Mouse (Mus musculus) liver, postnatal 0 days (tissue): ENCODE measurements around the gene Tacc2. TPM values are rescaled to one million over a fixed set of nuclear protein-coding genes. Genes with fewer than 3 reads are reported as not detected.

Experiments used
- ATAC-seq: fragments of 200-750 bp; cut with Nextera tagmentation; 2 replicates; pipeline ENCODE4 v1.8.0; 2017; ENCODE audit warnings: mild to moderate bottlenecking, moderate library complexity
- DNase-seq: peaks from one replicate; pipeline ENCODE4 v3.0.0-alpha.2; 2016
- H3K27ac ChIP-seq: fragments of 300-500 bp; sonication (generic); 2 replicates; pipeline ENCODE4 v1.5.1; 2014; ENCODE audit warnings: antibody characterized with exemption, moderate library complexity, mild to moderate bottlenecking, low read depth
- H3K27me3 ChIP-seq: fragments of 300-500 bp; sonication (generic); 2 replicates; pipeline ENCODE4 v1.6.1; 2014; ENCODE audit warnings: low read length, control low read depth, mixed read lengths; ENCODE audit not compliant: insufficient read depth
- H3K36me3 ChIP-seq: fragments of 300-500 bp; sonication (generic); replicated peaks from 2 replicates; pipeline ENCODE4 v1.6.1; 2014; ENCODE audit warnings: mild to moderate bottlenecking, control low read depth, low read length, moderate library complexity, mixed read lengths; ENCODE audit not compliant: insufficient read depth
- H3K4me1 ChIP-seq: fragments of 300-500 bp; sonication (generic); 2 replicates; pipeline ENCODE4 v1.6.1; 2014; ENCODE audit warnings: antibody characterized with exemption, mild to moderate bottlenecking, control low read depth; ENCODE audit not compliant: insufficient read depth
- H3K4me2 ChIP-seq: fragments of 300-500 bp; sonication (generic); 2 replicates; pipeline ENCODE4 v1.6.1; 2014; ENCODE audit warnings: low read depth, mild to moderate bottlenecking, low read length, moderate library complexity, mixed read lengths
- H3K4me3 ChIP-seq: fragments of 300-500 bp; sonication (generic); 2 replicates; pipeline ENCODE4 v1.5.1; 2014; ENCODE audit warnings: low read depth, low read length
- H3K9ac ChIP-seq: fragments of 300-500 bp; sonication (generic); replicated peaks from 2 replicates; pipeline ENCODE4 v1.6.1; 2014; ENCODE audit warnings: mild to moderate bottlenecking, moderate library complexity
- H3K9me3 ChIP-seq: fragments of 300-500 bp; sonication (generic); 2 replicates; pipeline ENCODE4 v1.6.1; 2016; ENCODE audit warnings: mild to moderate bottlenecking, control low read depth, low read length, mixed read lengths
- CTCF ChIP-seq: sonication (generic); IDR thresholded peaks from 2 replicates; pipeline ENCODE4 v1.5.1; 2016; ENCODE audit warnings: antibody characterized with exemption, low read depth
- EP300 ChIP-seq: IDR thresholded peaks from 2 replicates; pipeline ENCODE4 v1.6.1; 2016; ENCODE audit warnings: antibody characterized with exemption, low read depth, mild to moderate bottlenecking
- WGBS: fragments of 180-500 bp; shearing (Covaris S2); extraction: QIAGEN DNeasy Blood & Tissue Kit; methylation state at CpG from one replicate; pipeline ENCODE4 v1.1.7; 2014; ENCODE audit not compliant: insufficient replicate concordance; 5-methylcytosine and 5-hydroxymethylcytosine counted together
- polyA plus RNA-seq: library from polyadenylated mRNA; unstranded; fragments of >200 nt; fragmentation: Nextera tagmentation; extraction: Ambion mirVana; gene quantifications from 2 replicates; pipeline ENCODE4 v1.2.1, GENCODE M21; 2015

Tacc2 gene
- polyA plus RNA-seq, 1 experiment from 2014 or later: 3.5 TPM

GRCm38 (mm10) chr7:130754790-130755189, 177.6 kb downstream of the Tacc2 start:
- Histone ChIP-seq H3K27ac (no peak overlapping the region), H3K9me3 (no peaks in the 10 kb centered on the region), H3K4me2 (no peak overlapping the region), H3K9ac (no peak overlapping the region), H3K27me3 (no peaks in the 10 kb centered on the region), H3K36me3 (peaks cover 4% of the 10 kb centered on the region; the same call in 1 of the 2 replicates), H3K4me3 (no peak overlapping the region), H3K4me1 (peaks cover 6% of the 10 kb centered on the region; the same call in 1 of the 2 replicates)
- ATAC-seq: no peak
- TF ChIP-seq CTCF: peak; percentile 58
- no peak for TF ChIP-seq EP300
- DNase-seq: no peak
- WGBS: 88% methylated on average over 2 of the region's 2 CpGs

GRCm38 (mm10) chr7:130756343-130756835, 179.2 kb downstream of the Tacc2 start:
- Histone ChIP-seq H3K36me3 (peaks cover 5% of the 10 kb centered on the region; the same call in 1 of the 2 replicates), H3K27me3 (no peaks in the 10 kb centered on the region), H3K9ac (no peak overlapping the region), H3K4me3 (no peak overlapping the region), H3K27ac (no peak overlapping the region), H3K4me2 (no peak overlapping the region), H3K4me1 (peaks cover 6% of the 10 kb centered on the region; the same call in 1 of the 2 replicates), H3K9me3 (no peaks in the 10 kb centered on the region)
- WGBS: 52% methylated on average over 7 of the region's 7 CpGs
- ATAC-seq (no peak), DNase-seq (no peak)
- TF ChIP-seq CTCF (no peak), EP300 (no peak)

- H3K27me3 ChIP-seq: no peaks in the 10 kb centered on the region
- no peaks in the 10 kb centered on the region for H3K9me3 ChIP-seq
- H3K9ac ChIP-seq: no peak overlapping the region
- 69% methylated on average over 11 of the region's 11 CpGs for WGBS
- no peak; the same call in 1 of the 2 replicates for ATAC-seq
- peaks cover 2% of the 10 kb centered on the region; the same call in 1 of the 2 replicates for H3K36me3 ChIP-seq
- TF ChIP-seq EP300: no peak
- no peak for TF ChIP-seq CTCF
- peaks cover 6% of the 10 kb centered on the region; the same call in 1 of the 2 replicates for H3K4me1 ChIP-seq
- H3K27ac ChIP-seq: no peak overlapping the region
- DNase-seq: no peak
- H3K4me2 ChIP-seq: no peak overlapping the region
- H3K4me3 ChIP-seq: no peak overlapping the region
These were observed 180.2 kb downstream of the Tacc2 start for GRCm38 (mm10) chr7:130757326-130757865.

GRCm38 (mm10) chr7:130762071-130762897, 185.0 kb downstream of the Tacc2 start:
- no peaks in the 10 kb centered on the region for H3K4me1 ChIP-seq
- H3K4me3 ChIP-seq: no peak overlapping the region
- TF ChIP-seq CTCF: peak; percentile 75
- TF ChIP-seq EP300: no peak
- 36% methylated on average over 17 of the region's 17 CpGs for WGBS
- no peak overlapping the region for H3K9ac ChIP-seq
- H3K27me3 ChIP-seq: no peaks in the 10 kb centered on the region
- H3K4me2 ChIP-seq: no peak overlapping the region
- H3K9me3 ChIP-seq: no peaks in the 10 kb centered on the region
- ATAC-seq (peak; percentile 46; the same call in 1 of the 2 replicates), DNase-seq (peak; percentile 59)
- no peak overlapping the region for H3K27ac ChIP-seq
- H3K36me3 ChIP-seq: peaks cover 5% of the 10 kb centered on the region

- no peak for ATAC-seq
- H3K27me3 ChIP-seq: no peaks in the 10 kb centered on the region
- DNase-seq: no peak
- peaks cover 5% of the 10 kb centered on the region for H3K36me3 ChIP-seq
- no peaks in the 10 kb centered on the region for H3K9me3 ChIP-seq
- H3K27ac ChIP-seq: no peak overlapping the region
- no peak overlapping the region for H3K9ac ChIP-seq
- TF ChIP-seq CTCF: no peak
- no peak for TF ChIP-seq EP300
- no peaks in the 10 kb centered on the region for H3K4me1 ChIP-seq
- 89% methylated on average over 17 of the region's 17 CpGs for WGBS
- H3K4me3 ChIP-seq: no peak overlapping the region
- no peak overlapping the region for H3K4me2 ChIP-seq
These were observed 186.9 kb downstream of the Tacc2 start for GRCm38 (mm10) chr7:130764160-130764559.

- no peak overlapping the region for H3K4me2 ChIP-seq
- no peak for TF ChIP-seq EP300
- no peak for TF ChIP-seq CTCF
- DNase-seq: no peak
- no peak for ATAC-seq
- H3K4me1 ChIP-seq: no peaks in the 10 kb centered on the region
- H3K9ac ChIP-seq: no peak overlapping the region
- no peaks in the 10 kb centered on the region for H3K9me3 ChIP-seq
- no peaks in the 10 kb centered on the region for H3K27me3 ChIP-seq
- H3K27ac ChIP-seq: no peak overlapping the region
- no peak overlapping the region for H3K4me3 ChIP-seq
- WGBS: 76% methylated on average over 30 of the region's 30 CpGs
- peaks cover 3% of the 10 kb centered on the region; the same call in 1 of the 2 replicates for H3K36me3 ChIP-seq
These were observed 189.4 kb downstream of the Tacc2 start for GRCm38 (mm10) chr7:130766411-130767170.
